Mouse (Mus musculus) hindbrain, embryonic 15.5 days (tissue): ENCODE data around the gene Col19a1. TPM values are rescaled to one million over a fixed set of nuclear protein-coding genes. Genes with fewer than 3 reads are reported as not detected.

Experiments used
- polyA plus RNA-seq: library from polyadenylated mRNA; unstranded; fragments of >200 nt; fragmentation: Nextera tagmentation; extraction: Ambion mirVana; gene quantifications from 2 replicates; pipeline ENCODE4 v1.2.1, GENCODE M21; 2015

Gene Col19a1
- polyA plus RNA-seq, 1 experiment from 2014 or later, result 2.3 TPM

Other genes starting within 250 kb of the Col19a1 start
- gene Lmbrd1, start 91.2 kb upstream of the Col19a1 start, polyA plus RNA-seq, result 47.1 and 48.1 TPM in 2 replicates